Mouse (Mus musculus) CD8-positive naive resting alpha-beta T cell, adult 2 months (primary cell): ENCODE measurements around the gene Pola2.

Experiments used
- DNase-seq, 2 experiments: peaks; one replicate each; pipeline ENCODE4 v3.0.0; 2022; ENCODE audit warnings: low read depth in 2 of 2, low spot score in 2 of 2

The Pola2 gene

DNA sequence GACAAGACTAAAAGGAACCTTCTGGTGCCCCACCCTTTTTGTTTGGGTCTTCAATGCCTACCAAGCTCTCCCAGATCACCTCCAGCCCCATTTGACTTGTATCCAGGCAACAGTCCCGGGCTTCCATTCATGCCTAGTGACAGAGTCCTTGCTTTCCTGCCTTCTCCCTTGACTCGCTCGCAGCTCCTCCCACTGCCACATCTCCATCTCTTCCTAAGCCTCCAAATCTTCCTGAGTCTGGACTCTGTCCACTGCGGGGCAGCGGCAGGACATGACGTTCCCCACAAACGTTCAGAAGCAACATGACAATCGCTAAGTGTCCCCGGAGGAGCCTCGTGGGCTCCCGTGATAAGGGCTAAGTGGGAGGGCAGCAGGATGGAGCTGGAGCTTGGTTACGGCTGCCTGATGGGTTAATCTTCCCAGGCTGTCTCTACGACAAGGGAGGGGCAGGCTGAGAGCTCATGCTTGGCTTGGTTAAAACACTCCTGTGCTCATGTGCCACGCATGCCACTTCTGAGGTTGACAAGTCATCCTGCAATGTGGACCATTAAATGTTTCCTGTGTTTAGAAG lies 26.1 kb downstream of the Pola2 start:
- no peak for DNase-seq

DNA sequence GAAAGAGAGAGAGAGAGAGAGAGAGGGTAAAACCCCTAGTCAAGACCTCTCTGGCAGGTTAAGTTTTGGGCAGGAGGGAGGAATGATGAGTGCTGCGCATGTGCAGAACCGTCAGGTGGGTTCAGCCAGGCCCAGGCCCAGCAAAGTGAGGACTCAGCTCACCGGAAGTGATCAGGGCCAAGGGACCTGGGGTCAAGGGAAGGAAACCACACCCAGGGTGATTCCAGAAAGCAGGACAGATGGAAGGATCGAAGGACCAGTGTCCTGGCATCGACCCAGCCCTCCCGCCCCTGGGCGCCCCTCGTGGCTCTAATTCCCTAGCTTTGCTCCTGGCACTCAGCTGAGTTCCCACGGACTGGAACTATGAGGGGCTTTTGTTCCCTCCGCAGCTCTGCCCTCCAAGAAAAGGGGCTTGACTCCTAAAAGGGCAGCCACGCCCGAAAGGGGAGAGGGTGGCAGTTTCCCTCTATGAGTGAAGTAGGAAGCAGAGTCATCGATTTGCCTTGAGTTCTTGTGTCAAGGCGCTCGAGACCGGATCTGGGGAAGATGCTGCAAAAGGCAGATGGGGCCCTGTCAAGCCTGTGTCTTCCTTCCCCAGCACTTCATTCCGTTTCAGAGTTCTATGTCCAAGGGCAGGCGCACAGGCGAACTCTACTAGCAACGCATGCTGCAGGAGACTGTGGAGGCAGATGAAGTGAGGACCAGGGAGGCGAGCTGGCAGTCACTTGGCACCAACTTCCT lies 26.7 kb downstream of the Pola2 start:
- DNase-seq, result no peak

DNA sequence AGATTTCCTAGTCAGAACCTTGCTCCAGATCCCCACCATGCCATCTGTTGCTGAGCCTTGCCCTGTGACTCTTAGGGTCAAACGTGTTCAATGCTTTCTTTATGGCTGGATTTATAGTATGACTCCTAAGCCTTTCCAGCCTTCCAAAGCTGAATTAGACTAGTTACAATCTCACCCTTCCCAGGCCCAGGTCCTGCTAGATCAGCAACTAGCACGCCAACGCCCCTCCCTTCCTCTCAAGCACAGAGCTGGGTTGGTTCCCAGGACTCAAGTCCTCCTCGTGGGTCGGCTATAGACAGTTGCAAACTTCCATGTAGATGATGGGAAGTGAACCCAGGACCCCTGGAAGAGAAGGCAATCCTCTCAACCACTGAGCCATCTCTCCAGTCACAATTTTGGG lies 28.3 kb downstream of the Pola2 start:
- DNase-seq, result no peak

DNA sequence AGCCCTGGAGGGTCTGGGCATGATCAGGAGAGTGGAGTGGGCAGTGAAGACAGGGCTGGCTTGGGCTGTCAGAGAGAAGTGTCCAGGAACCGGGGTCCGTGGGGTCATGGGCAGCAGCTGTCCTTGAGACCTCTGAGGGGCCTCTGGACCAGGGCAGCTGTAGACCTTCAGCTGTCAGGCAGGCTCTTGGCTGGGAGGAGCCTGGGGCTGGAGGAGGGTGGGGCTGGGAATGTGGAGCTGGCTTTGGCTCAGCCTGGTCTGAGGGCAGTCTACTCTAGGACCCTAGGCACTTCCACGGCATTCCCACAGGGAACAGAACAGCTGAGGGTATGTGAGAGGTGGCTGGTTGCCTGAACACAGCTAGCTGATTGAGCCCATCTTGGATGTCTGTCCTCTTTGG lies 28.7 kb downstream of the Pola2 start:
- no peak for DNase-seq

DNA sequence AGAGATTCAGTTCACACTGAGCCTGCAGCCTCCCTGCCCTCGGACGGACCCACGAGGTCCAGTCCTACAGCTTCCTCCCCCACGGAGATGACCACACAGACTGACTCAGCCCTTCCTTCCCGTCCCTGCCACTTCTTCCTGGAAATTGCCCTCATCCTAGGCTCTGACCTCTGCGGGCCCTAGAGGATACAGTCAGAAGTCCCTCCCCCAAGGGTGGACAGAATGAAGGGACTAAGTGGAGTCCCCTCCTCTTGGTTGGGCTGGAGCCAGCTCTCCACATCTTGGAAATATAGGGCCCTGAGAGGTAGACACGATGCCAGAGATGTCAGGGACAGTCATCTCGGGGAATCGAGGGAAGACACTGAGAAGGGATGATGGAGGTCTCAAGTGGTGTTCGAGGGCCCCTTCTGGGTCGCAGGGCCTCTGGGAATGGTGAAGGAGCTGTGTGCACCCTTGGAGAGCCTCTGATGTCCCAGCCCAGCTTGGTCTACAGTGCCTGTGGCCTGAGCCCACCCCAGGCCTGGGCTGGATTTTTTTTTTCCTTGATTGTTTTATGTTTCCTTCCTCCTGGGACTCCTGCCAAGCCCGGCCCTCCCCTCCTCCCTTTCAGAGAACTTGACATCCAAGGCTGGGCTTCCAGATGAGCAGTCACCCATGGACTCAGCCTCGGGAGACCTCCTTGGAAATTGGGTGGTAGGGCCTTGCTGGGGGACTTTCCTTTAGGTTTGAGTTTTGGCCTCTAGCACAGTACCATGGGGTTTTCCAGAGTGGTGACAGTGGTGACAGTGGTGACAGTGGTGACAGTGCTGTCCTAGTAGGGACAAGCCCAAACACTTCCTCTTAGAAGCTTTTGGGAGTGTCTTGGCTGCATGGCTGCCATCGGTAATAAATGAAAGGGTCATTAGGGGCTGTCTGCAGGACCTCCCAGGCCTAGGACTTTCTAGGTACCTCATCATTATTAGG lies 34.1 kb downstream of the Pola2 start:
- no peak for DNase-seq

DNA sequence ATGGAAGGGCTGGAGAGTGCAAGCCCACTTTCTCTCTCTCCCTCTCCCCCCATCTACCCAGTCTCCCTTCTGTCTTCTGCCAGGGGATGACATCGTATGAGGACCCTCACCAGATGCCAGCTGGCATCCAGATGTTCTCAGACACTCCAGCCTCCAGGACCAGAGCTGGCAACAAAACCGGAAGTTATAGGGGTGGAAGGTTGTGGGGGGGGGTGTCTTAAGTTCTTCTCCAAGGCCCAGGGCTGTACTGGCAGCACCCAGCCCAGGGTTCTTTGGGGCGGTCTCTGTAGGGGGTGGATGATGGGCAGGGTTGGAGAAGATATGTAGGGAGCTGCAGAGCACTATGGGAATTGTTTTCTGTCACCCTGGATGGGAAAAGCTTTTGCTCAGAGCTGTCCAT lies 35.5 kb downstream of the Pola2 start:
- no peak for DNase-seq

DNA sequence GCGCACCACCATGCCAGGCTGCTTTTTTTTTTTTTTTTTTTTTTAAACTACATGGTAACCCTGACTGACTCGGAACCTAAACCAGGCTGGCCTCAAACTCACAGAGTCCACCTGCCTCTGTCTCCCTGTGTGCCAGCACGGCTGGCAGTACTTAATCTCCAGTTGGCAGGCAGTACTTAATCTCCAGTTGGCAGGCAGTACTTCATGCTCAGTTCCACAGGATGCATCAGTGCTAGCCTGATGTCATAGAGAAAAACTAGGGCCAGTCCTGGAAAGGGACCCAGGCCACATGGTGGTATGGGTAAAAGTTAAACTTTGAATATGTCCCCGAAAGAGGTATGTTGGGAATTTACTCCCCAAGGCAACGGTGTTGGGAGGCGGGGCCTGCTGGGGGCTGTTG lies 35.9 kb downstream of the Pola2 start:
- DNase-seq, result no peak

DNA sequence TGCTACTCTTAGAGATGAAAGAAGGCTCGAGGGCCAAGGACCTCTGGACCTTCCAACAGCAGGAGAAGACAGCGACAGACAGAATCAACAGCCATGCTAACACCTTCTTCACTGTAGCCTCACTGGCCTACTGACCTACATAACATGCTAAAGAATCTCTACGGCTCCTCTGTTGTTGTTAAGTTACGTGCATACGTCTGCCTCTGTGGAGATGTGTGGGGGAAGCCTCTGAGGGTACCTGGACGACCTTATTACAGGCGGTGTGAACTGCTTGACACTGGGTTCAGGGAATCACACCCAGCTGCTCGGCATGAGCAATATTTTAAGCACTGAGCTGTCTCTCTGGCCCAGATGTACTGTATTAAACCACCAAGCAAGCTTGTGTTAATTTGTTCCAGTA lies 36.5 kb downstream of the Pola2 start:
- DNase-seq, result no peak

DNA sequence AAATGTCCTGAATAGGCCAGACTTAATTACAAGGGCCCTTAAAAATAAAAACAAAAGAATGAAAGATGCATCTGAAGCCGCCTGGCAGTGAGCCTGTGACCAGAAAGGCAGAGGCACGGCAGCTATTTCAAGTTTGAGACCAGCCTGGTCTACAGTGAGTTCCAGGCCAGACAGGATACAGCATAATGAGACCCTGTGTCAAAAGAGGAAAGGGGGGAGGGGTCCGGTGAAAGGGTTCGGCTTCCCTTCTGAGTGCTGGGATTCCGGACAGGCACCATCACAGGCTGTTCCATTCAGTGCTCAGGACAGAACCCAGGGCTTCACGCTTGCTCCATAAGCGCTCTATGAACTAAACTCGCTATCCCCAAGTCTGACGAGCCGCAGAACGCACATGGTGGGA lies 37.0 kb downstream of the Pola2 start:
- no peak for DNase-seq

DNA sequence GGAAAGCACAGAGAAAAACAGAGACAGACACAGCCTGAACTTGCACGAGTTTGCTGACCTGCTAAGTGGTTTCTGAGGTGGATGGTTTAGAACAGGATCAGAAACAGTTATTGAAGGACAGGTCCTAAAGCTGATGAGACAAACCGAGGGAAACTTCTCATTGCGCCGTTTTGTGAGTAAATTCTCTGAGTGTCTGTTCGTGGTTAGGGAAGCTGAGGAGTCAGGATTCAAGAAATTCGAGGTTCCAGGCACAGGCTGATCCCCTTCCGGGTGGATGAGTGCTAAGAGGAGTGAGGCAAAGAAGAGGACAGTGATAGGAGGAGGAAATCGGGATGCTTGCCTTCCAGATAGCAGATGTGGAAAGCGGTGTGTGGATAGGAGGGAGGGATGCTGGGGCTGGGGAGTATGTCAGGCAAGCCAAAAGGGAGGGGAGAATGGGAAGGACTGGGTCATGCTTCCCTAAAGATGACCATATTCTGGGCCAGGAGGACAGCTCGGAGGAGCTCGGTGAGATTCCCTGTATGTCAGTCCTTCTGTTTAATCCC lies 38.6 kb downstream of the Pola2 start:
- no peak for DNase-seq

DNA sequence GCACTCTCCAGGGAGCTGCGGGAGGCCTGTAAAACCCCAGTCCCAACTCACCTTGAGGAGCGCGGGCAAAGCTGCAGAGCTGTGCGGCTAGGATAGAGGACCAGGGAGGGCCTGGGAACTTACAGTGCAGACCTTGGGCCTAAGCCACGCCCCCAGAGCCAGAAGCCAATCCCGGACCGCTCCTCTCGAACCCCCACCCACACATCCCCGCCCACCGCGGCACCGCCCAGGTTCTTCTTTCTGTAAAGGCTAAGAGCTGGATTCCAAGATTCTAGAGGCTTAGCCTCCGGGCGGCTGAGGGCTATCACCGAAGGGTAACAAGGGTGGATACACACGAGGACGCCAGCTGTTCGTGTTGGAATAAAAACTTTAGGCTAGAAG lies 39.3 kb downstream of the Pola2 start, which contains the start of gene Cdc42ep2:
Gene Cdc42ep2 (minus strand): TSS at position 104 of the 381 bp plus-strand sequence.
- DNase-seq, result peak; percentile 73 to 87

DNA sequence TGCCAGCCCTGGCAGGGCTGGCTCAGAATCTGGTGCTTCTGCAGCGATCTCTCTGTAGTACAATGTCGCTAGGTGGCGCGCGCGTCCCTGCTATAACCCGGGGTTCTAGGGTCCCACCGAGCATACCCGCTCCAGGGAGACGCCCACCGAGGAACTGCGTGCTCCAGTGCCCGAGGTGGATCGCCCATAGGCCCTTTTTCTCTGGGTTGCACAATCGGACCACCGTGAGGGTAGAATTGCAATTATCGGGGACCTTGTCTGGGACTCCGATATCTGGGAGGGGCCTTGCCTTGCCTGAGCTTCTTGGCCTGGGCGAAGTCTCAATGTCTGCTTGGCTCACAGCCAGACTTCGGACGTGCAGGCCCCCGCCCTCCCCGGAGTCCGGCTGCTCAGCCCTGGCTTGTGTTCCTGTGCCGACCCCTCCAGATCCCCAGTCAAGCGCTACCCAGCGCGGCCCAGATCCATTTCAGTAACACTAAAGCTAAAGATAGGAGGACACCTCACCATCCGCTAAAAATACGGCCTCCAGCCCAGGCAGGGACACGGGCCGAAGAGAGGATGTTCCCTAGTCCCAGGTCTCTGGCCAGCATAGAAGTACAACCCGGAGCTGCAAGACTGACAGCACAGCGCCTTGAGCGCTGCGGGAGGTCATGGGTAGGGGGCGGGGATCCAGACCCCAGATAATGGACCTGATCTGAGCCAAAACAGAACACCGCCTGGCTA lies 39.9 kb downstream of the Pola2 start:
- DNase-seq, result peak; percentile 69 to 85

DNA sequence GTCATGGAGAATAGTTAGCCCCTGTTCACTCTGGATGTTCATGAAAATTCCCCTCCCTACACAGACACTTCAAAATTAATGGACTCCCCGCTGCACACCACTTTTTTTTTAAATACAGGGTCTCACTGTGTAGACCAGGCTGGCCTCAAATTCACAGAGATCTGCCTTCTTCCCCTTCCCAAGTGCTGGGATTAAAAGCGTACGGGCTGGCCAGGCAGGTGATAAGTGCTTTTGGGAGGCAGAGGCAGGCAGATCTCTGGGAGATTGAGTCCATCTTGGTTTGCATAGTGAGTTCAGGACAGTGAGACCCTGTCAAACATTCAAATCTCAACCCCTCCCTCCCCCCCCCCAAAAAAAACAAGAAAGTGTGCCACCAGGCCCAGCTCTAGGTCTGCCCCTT lies 41.0 kb downstream of the Pola2 start:
- DNase-seq, result no peak

DNA sequence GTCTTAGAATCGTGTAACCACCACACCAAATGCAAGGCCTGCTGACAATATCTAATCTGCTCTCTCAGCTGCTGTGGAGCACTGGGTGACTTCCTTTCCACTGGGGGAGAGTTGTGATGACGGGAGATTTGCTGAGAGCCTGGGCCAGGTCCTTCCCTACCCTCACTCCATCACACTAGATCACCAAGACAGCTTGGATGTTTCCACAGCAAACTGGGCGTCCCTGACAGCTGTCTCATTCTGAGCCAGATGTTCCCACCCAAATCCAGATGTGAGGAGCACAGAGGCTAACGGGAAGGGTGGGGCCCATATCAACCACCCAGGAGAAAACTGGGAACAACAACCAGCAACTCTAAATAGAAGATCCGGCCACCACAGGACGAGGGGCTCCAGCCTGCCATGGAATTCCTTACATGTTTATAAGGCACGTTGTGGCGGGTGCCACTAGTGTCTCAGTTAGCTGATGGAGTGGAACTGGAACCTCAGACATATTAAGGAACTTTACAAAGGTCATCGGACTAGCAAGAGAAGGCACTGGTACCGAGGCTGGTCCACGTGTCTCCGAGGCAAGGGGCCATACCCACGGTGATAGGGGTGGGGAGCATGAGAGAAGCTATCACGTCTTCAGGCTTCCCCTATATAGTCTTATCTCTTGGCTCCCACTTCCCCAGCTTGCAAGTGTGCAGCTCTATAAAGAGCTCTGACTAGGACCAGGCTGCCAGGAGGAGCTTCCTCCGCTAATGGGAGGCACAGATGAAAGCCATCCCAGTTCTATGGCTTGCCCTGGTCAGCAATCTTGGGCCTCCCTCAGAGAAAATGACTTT lies 41.7 kb downstream of the Pola2 start:
- no peak for DNase-seq

DNA sequence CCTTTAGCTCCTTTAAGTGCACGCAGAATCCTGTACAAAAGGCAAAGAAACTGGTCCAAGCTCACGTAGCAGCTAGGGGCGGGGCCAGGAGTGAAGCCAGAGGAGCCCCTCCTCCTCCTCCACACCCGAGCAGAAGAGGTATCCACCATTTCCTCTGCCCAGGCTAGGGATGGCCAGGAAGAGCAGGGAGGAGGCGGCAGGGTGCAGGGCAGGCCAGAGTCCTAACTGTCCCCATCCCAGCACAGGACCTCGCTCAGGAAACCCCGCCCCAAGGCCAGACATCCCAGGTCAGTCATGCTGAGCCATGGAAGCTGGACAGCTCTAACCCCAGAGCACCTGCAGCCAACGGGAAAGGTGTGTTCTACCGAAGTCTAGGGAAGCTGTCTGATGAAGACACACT lies 42.3 kb downstream of the Pola2 start:
- no peak for DNase-seq

DNA sequence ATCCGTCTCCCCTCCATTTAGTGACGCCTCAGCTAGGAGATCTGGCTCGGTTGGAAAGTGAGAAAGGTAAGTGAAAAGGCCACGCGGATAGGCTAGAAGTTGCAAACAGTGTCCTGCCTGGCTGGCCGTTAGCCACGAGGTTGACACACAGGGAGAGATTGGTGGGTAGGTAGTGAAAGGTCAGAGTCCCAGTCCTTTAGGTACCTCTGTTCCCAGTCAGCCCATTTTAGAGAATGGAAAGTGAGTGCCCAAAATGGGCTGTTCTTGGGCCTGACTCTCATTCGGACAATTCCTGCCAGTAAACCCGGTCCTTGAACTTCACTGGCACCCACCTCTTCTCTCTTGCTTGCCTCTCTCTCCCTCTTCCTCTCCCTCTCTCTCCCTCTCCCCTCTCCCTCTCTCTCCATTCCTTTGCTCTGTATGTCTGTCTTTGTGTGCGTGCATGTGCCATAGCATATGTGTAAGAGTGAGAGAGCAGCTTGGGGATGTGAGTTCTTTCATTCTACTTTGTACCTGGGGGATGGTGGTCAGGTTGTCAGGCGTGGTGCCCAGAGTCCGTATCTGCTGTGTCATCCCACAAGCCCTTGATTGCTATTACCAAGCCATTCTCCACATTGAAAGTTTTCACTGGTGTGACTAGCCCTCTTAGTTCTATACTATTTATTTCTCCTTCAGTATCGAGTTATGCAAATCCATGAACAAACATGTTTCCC lies 50.8 kb downstream of the Pola2 start, which contains the start of gene Dpf2:
Gene Dpf2 (minus strand): TSS at position 4 of the 713 bp plus-strand sequence.
- DNase-seq, result no peak

DNA sequence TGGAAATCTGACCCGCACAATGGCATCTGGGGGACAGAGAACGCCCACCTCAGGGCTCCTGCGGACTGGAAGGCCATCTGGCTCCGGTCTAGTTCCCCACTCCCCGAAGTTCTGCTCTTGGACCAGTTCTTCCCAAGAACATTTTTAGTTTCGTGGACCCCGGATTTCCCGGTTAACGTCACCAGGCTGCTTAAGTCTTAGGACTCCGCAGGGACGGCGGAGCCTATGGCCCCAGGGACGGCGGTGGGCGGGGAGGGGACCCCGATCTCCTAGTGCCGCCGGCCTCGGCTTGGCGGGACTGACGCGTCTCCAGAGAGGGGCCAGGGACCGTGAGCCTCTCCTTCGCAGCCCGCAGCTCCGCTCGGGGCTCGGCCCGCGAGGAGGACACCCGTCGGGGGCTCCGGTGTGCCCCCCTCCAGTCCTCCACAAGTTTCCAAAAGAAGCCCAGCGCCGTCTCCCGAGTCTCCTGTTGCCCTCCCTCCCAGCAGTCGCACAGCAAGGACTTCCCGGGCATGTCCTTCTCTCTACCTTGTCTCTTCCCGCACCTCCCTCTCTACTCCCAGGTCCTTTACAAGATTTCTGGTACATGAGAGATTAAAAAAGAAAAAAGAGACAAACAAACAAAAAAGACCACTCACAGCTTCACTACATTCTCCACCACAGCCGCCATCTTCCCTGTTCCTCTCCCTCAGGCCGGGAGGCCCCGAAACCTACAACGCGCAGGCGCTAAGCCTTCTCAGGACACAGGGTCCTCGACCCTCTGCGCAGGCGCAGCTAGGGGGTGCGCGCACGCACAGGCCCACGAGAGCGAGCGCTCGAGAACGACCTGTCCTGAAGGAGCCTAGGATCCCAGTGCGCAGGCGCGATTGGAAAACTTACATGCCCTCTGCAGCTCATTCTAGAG lies 51.6 kb downstream of the Pola2 start:
- peak; percentile 97 to 98 for DNase-seq

DNA sequence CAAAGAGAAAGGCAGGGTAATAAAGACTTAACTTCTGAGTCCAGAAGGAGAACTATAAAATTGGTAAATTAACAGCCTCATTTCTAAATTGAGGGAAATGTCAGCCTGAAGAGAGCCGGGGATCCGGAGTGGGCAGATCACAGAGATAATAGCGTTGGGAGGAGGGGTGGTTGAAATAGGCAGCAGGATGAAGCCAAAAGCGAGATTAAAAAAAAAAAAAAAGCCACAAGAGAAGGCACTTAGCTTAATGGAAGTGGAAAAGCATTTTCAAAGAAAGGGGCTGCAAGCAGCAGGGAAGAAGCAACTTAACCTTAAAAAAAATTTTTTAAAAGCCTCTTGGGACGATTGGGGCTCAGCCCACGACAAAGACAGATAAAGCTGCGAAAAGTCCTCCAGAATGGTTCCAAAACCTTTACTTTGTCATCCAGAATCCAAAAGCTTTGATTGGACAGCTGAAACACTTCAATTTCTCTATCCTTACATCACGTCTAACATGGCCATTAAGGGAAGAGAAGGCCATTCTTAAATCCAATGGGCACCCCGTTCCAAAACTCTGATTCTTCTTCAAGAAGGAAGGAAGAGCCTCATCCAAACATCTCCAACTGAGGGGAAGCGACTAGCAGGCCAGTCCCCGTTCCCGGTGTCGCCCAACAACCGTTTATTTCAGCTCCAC lies 52.4 kb downstream of the Pola2 start:
- DNase-seq, result no peak
